Mouse (Mus musculus): ENCODE results near the gene Tmem221.
A peak's percentile ranks its signal among the peaks of the same experiment; 100 is the strongest.

Gene Tmem221

DNA sequence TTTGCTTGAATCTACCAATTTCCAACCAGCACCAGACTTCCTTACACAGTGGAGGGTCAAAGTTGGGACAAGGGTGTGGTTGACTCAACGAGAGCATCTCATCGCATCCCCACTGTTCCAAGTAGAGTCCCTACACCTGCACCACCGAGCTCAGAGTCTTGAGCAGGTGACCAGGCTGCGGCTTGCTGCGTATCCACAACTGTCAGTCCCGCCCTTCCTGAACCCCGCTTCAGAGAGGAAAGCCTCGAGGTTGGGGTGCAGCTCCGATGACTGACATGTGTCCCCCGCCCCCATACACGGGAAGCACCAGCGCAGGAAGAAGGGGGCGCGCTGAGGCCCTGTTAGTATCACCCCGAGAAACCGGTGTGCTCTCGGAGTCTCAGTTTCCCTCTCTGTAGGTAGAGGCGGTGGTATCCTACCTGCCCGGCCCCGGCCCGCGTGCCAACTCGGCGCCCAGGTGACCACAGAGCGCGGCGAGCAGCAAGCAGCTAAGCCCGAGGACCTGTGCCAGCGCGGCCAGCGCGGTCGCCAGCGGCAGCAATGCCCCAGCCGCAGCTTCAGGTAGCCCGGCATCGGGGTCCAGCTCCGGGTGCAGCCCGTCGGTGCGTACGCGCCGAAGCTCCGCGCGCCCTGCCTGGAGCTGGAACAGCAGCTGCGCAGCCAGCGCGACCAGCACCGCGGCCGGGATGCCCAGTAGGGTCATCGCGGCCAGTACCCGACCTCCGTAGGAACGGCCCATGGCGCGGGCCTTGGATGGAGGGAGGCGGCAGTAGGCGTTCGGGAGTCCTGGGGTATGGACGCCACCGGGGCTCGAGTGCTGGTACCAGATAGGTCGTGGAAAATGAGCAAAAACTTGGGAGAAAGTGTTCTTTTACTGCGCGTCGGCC, at the start of gene Tmem221:
Tmem221 (minus strand) TSS at position 801 of the 887 bp plus-strand sequence.
- DNase-seq (ENCODE audit: low read depth, low spot score) = no peak

DNA sequence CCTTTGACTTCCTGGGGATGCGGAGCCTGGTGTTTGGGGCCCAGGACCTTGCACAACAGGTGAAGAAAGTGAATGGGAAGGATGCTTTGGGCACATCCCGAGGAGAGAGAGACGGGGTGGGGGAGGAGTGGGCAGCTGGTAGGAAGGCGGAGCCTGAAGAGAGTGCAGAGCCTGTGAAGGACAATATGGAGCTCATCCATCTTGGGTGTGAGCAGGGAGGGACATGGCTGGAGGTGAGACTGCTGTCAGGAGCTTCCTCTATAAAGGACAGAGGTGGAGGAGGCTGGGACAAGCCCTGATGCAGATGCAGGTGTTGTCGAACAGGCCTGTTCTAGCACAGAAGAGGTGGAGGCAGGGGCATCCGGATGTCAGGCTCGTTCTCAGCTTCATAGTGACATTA, 45.4 kb upstream of the Tmem221 start:
- DNase-seq (ENCODE audit: low read depth, low spot score) = no peak

DNA sequence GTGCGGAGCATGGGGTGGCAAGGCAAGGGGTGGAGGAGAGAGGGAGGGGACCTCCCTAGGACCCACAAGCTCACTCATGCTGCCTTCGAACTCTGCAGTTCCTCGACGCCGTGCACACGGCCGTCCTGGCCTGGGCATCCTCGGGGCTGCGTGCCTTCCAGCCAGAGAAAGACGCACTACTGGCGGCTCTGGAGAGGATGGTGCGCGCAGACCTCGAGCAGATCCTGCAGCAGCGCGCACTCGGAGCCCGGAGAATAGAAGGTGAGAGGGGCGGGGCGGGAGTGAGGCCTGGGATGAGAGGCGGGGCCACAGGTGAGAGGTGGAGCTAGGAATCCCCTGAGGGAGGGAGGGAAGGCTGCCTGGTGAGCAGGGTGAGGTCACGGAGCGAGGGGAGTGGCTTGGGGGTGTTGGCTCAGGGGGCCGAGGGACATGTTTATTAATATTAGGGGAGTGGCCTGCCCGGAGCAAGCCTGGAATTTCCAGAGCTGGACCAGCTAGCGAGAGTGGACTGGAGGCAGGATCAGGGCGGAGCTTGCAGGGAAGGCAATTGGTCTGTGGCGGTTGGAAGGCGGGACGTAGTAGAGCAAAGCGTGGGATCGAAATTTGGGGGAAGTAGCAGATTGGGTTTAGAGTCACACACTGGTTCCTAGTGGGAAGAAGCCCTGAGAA, 44.1 kb upstream of the Tmem221 start:
- DNase-seq (ENCODE audit: low read depth, low spot score) = peak; percentile 46

DNA sequence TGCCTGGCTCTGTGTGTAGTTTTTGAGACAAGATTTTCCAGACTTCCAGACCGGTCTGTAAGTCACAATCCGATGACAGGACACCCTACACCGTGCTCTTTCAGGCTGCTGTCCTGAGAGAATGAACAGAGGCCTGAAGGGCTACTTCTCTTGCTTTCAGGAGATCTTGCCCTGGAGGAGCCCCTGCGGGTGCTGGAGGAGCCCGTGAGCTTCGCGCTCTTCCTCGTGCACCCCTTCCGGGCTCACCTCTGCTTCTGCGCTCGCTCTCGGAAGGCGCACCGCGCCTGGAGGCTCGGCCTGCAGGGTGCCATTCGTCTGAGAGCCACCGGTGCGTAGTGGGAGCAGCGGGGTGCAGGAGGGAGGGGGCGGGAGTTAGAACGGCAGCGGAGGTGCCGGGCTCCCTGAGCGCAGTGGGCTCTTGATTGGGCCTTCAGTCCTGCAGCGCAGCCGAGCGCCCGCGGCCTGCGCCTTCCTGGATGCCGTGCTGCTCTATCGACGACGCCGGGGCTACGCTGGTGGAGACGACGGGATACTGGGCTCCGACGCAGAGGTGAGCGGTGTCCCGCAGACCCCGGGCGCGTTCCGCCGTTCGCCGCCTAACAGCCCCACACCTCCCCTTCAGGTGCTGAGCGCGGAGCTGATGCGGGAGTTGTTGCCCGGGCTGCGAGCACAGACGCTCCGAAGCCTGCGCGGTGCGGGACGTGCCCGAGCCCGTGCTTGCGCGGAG, 43.4 kb upstream of the Tmem221 start:
- peak; percentile 7 for DNase-seq (ENCODE audit: low read depth, low spot score)

DNA sequence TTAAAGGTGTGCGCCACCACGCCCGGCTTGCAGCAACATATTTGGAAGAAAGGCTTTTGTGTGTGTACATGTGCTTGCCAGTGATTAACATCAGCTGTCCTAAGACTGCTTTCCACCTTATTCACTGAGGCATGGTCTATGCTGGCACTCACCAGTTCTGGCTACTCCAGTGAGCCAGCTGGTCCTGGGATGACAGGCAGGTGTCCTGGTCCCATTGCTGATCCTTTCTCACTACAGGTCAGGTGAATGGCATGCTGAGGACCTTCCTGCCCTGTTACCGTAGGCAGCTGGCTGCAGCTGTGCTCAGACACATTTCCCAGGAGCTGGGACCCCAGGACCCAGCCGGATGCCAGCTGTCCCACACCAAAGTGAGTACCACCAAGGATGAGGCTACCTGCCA, 40.2 kb upstream of the Tmem221 start:
- DNase-seq (ENCODE audit: low read depth, low spot score) = no peak

DNA sequence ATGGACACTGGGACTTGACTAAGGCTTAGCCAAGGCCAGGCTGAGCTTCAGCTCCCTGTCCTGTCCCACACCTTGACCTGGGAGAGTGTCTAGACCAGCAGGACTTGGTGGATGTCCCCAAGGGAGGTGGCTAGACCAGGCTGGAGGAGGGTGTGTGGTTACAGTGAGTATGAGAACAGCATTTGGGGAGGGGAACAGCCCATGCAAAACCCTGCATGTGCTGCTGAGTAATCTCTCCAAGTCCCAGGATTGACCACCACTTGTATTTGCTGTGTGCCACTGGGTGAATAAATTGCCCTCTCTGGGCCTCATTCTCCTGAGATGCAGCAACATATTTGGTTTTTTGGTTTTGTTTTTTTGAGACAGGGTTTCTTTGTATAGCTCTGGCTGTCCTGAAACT, 39.7 kb upstream of the Tmem221 start:
- no peak for DNase-seq (ENCODE audit: low read depth, low spot score)

DNA sequence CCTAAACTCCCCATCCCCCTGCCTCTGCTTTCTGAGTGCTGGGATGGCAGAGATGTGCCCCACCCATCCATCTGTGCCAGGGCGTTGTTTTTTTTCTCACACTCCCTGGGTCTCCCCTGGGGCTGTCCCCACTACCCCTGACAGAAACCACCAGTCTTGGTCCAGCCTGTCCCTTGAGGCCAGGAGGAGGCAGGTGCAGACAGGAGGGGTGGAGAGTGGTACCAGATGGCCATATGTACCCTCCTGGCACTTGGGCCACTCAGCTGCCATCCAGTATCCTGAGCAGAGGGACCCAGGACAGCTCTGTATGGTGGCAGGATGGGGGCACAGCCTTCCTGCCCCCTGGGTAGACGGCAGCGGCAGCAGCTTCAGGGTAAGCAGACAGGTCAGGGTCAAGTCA, 38.8 kb upstream of the Tmem221 start, which contains the start of gene Fam129c:
Fam129c (plus strand) TSS at position 198 of the 400 bp plus-strand sequence.
- DNase-seq (ENCODE audit: low read depth, low spot score) = no peak

DNA sequence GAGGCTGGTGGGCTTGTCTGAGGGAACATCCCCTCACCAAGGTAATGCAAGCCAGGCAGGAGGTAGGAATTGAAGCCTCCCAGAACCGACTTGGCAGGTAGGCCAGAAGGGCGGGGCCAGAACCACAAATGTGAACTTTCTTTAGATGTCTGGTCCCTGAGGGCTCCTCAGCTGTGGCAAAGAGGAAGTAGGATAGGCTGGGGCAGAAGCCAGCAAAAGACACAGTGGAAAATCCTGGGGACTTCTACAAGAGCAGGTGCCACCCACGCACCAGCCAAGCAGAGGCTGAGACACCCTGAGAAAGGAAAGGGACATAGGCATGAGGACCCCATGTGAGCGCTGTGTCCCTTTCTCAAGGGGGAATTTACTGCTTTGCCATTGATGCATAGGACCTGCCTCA, 38.1 kb upstream of the Tmem221 start:
- no peak for DNase-seq (ENCODE audit: low read depth, low spot score)

DNA sequence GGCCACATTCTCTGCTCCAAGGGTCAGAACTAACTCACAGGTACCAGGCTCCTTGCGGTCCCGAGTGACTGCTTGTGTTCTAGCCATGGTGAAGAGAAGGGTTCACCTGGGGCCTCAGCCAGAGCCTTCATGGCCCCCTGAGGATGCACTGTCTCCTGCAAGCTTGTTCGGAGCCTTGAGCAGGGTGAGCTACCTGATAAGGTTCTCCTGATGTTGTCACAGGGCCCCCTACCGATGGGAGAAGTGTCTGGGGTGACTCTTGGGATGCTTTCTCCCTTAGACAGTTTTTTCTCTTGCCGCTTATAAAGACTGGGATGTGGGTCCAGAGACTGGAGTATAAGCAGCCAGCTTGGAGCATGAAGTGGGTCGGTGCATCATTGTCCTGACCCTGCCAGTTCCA, 37.7 kb upstream of the Tmem221 start:
- DNase-seq (ENCODE audit: low read depth, low spot score) = no peak

DNA sequence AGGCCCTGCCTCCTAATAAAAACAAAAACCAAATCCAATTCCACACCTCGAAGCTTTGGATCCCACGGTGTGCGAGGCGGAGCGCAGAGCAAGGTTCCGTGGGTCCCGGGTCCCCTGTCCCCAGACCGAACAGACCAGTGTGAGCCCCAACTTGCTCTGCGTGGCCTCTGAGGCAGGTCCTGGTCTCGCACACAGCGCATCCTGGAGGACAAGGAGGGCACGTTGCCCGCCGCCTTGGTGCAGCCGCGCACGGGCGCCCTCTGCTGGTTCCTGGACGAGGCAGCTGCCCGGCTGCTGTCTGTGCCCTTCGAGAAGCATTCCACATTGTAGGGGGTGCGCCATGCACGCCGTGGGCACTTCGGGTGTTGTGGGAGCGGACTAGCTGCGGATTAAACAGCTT, 37.2 kb upstream of the Tmem221 start:
- peak; percentile 66 for DNase-seq (ENCODE audit: low read depth, low spot score)

DNA sequence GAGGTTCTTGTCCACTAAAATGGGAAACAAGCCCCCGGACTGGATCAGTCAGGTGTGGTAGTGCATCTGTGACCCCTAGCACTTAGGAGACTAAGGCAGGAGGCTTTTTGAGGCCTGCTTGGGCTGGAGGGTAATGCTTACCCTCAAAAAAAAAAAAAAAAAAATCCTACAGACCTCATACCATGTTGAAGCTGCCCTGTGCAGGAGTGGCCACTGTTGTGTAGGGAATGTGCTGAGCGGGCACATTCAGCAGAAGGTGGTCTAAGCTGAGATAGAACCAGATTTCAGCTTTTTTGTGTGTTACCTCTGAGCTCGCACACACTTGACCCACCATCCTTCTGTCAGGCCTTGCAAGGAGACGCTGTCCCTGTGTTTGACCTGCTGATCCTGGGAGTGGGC, 35.7 kb upstream of the Tmem221 start:
- DNase-seq (ENCODE audit: low read depth, low spot score) = no peak

DNA sequence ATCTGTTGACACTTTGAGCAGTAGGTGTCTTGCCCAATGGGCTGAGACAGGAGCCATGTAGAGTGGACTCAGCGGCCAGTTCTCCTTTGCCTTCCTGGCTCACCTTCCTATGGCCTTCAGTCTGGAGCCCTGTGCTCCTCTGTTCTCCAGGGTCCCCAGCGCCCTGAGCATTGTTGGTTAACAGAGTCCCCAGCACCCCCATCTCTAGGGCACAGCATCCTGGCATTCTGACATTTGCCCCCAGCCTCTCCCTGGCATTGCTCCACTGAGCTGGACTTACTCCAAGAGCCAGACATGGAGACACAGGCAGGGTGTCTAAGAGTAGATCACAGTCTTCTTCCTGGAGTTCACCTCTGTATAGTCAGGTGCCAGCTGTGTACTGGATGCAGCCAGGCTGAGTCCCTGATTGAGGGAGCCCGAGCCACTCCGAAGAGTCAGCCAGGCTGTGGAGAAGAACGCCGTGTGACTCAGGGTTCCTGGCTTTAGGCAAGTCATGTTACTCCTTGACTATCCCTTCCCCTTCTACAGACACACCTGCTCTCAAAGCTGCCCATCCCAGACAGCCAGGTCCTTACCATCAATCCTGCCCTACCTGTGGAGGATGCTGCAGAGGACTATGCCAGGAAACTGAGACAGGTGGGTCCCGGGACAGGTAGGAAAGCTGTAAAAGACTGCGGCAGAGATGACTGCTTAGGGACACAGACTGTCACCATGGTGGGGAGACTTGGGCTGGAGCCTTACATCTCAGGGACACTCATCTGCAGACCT, 35.1 kb upstream of the Tmem221 start:
- DNase-seq (ENCODE audit: low read depth, low spot score) = no peak

DNA sequence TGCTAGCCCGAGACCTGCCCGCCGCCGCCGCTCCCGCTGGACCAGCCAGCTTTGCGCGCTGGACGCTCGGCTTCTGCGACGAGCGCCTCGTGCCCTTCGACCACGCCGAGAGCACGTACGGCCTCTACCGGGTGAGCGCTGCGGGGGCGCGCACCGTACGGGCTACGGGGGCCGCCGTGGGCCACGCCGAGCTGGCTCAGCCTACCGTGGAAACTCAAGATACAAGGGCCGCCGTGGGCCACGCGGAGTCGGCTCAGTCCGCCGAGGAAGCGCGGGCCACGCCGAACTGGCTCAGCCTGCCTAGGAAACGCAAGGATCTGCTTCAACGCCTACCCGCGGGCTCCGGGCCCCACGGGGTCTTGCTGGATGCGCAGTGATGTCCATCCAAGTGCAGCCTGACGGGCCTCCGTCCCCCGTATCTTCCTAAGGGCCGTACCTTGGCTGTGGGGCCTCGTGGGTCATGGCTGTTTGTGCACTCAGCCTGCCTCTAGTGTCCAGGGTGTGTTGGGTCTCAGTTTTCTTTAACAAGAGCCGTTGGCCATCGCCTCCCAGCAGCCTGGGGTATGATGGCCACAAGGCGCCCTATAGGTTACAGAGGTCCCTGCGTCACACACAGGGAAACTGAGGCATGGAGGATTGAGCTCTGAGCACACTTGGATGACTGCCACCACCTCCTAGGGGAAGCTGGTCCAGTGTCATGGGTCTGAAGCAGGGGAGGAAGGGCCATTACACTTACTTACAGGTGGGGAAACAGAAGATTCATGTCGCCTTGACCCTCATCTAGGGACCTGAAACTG, 33.9 kb upstream of the Tmem221 start:
- no peak for DNase-seq (ENCODE audit: low read depth, low spot score)

DNA sequence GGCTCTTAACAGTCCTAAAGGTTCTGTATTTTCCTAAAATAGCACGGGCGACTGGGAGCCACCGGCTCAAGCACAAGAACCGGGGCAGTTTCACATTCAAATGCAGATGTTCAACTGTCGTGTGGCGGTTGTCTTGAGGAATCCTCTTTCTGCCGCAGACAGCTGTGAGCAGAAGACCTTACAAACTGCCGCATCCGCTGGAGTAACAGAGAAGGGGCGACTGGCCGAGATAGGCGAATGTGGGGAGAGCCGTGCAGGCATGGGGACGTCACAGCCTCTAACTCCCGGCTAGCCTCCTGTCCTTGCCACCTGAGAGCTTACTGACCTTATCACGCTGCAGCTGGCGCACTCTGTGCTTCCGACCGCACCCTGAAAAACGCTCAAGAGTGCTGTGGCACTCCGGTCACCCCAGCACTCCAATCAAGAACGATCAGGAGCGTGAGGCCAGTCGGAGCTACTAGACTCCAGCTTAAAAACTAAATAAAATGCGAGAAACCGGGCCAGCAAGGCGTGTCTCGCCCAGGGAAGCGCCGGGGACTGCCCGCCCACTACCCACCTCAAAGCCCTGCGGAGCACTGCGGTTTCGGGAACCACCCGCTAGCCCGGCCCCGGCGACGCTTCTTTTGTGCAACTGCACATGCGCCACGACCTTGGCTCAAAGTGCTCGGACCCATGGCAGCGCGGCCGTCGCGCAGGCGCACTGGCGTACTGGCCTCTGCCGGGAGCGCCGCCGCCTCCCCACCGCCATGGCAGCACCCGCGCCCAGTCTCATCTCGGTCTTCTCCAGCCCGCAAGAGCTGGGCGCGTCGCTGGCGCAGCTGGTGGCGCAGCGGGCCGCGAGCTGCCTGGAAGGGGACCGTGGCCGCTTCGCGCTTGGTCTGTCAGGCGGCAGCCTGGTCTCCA, 33.1 kb upstream of the Tmem221 start, which contains the start of gene Pgls:
Pgls (plus strand) TSS at position 706 of the 903 bp plus-strand sequence.
- DNase-seq (ENCODE audit: low read depth, low spot score) = peak; percentile 89

DNA sequence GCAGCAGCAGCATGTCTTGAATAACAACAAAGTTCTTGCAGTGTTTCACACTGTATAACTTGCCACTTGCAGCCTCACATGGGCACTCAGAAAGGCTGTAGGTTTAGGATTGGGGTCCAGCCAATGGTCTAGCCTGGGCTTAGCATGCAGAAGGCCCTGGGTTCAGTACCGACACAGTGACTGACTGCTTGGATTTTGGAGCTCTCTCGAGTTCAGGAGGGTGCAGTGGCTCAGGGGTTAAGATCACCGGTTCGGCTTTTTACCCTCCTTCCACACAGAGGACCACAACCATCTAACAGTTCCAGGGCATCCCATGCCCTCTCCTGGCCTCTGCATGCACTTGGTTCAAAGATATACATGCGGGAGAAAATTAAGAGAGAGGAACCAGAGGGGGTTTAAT, 32.3 kb upstream of the Tmem221 start:
- no peak for DNase-seq (ENCODE audit: low read depth, low spot score)

DNA sequence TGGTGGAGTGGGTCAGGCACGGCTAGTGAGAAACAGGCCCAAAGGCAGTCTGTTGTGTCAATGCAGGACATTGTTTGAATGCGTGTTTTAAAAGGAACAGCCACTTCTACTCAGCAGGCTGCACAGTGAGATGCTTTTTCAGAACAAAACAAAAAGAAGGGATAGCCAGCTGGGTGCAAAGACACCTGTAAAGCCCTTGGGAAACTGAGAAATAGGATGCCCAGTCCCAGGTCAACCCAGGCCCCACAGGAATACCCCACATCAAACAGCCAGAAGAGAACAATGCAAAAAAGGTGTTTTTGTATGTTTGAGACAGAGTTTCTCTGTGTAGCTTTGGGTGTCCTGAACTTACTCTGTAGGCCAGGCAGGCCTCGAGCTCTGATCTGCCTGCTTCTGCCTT, 30.1 kb upstream of the Tmem221 start:
- DNase-seq (ENCODE audit: low read depth, low spot score) = no peak

DNA sequence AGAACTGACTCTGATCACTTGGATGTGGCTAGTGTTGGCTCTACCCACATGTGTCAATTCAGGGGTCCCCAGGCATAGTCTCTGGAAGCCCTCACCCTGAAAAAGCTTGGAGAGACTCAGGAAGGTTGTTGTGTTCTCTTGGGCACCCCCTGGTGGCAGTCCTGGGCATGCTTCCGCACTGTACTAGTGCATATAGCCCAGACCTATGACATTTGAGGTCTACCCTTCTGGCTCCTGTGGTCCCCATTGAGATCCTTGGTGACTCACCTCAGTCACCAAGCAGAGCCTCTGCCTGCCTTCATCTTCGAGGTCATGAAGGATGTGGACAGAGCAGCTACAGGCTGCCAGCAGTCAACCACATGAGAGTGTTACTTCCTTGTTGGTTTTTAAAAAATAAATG, 28.2 kb upstream of the Tmem221 start:
- DNase-seq (ENCODE audit: low read depth, low spot score) = no peak

DNA sequence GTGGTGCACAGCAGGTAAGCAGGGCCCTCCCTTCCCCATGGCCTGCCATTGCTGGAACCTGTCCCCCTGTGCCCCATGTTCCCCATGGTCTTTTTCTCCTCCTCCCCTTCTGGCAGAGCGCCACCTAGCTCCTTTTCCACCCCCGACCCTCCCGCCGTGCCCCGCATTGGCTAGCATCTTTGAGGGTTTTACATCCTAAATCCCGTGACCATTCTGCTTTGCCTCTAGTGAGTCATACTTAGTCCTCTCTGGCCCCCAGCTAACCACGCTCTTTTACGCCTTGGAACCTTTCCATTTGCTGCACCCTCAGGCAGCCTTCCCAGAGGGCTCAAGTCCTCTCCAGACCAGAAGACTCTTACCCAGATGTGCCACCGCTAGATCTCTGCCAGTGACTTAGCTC, 21.5 kb upstream of the Tmem221 start:
- no peak for DNase-seq (ENCODE audit: low read depth, low spot score)

DNA sequence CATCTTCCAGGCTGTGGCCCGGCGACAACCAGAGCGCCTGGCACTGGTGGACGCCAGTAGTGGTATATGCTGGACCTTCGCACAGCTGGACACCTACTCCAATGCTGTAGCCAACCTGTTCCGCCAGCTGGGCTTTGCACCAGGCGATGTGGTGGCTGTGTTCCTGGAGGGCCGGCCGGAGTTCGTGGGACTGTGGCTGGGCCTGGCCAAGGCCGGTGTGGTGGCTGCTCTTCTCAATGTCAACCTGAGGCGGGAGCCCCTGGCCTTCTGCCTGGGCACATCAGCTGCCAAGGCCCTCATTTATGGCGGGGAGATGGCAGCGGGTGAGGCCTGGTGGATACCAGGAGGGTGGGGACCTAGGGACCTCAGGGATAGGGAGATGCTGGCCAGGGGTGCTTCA, 20.8 kb upstream of the Tmem221 start:
- DNase-seq (ENCODE audit: low read depth, low spot score) = no peak

DNA sequence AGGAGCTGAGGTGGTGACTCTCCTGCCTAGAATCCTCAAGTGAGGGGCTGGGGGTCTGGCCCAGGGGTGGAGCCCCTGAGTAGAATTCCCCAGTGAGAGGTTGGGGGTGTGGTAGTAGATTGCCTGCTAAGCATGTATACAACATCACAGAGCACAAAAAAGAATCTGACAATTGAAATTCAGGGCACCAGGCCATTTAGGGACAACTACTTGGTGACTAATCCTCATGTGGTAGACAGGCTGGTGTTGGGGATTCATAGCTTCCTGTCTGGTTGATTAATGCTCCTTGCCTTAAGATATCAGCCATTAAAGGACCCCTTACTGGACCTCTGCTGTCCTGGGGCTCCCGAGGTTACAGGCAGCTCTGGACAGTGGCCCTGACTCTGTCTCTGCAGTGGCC, 20.3 kb upstream of the Tmem221 start:
- no peak for DNase-seq (ENCODE audit: low read depth, low spot score)

All from embryo, embryonic 11.5 days (tissue).